Mouse (Mus musculus) C2C12 (cell line): ENCODE results near the gene Gm20388.

Experiments used
- CTCF ChIP-seq: IDR thresholded peaks from one replicate; pipeline ENCODE4 v1.5.1; 2011; ENCODE audit not compliant: control insufficient read depth, insufficient read depth, insufficient read length
- MAX ChIP-seq: IDR thresholded peaks from one replicate; pipeline ENCODE4 v1.6.1; 2011; ENCODE audit warnings: mild to moderate bottlenecking, control low read depth
- MYOG ChIP-seq: IDR thresholded peaks from one replicate; pipeline ENCODE4 v1.6.1; 2011; ENCODE audit not compliant: control insufficient read depth, insufficient read length; ENCODE audit errors: extremely low read depth
- USF1 ChIP-seq: IDR thresholded peaks from one replicate; pipeline ENCODE4 v1.6.1; 2011; ENCODE audit warnings: low read depth, mild to moderate bottlenecking, control low read depth, moderate library complexity

DNA sequence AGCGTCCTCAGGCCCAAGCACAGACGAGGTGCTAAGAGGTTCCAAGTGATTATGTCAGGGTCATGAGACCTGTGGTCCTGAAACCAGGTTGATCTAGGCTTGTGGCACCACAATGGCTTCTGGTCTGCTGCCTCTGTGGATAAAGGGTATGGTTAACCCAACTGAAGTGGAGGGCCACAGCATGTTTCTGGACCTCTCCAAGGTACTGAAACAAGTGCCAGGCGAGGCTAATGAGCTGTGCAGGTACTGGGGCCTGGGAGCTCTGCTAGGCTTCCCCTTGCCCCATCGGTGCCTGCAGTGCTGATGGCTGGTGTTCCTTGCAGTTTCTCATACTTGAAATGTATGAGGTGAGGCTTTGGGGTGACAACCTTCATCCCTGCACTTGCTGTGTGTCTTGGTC, 2826.4 kb downstream of the Gm20388 start:
- TF ChIP-seq CTCF (no peak), MAX (no peak), MYOG (no peak), USF1 (no peak)
